Mouse (Mus musculus): Measurements from ENCODE around the gene Nrap. TPM values are rescaled to one million over a fixed set of nuclear protein-coding genes. Genes with fewer than 3 reads are reported as not detected.
"Not testable (repeated sequence)": the region's sequence is repeated elsewhere in the genome, so short reads cannot be mapped to it uniquely, and the experiment has no call there.

The Nrap gene
- 1 to 10 TPM in 1 of 2 experiments, under 1 TPM in 1; 0.89 to 1.1 TPM for total RNA-seq (2021)
- long read RNA-seq, experiment 1 = 0 reads
- long read RNA-seq, experiment 2 = 0 reads

- DNase-seq (ENCODE audit: low spot score in 2 of 2) = no peak
Measured at GRCm38 (mm10) chr19:56389879-56390278, at the start of gene Nrap. Nrap (minus strand) TSS chr19:56390037.

GRCm38 (mm10) chr19:56439072-56439434 lies 49.2 kb upstream of the Nrap start:
- no peak for DNase-seq (ENCODE audit: low spot score in 2 of 2)

GRCm38 (mm10) chr19:56438357-56439071 lies 48.7 kb upstream of the Nrap start:
- DNase-seq (ENCODE audit: low spot score in 2 of 2) = no peak

GRCm38 (mm10) chr19:56436380-56436779 lies 46.5 kb upstream of the Nrap start:
- no peak for DNase-seq (ENCODE audit: low spot score in 2 of 2)

GRCm38 (mm10) chr19:56433581-56433980 lies 43.7 kb upstream of the Nrap start:
- DNase-seq (ENCODE audit: low spot score in 2 of 2) = no peak

GRCm38 (mm10) chr19:56432706-56433105 lies 42.9 kb upstream of the Nrap start:
- DNase-seq (ENCODE audit: low spot score in 2 of 2) = no peak

DNA sequence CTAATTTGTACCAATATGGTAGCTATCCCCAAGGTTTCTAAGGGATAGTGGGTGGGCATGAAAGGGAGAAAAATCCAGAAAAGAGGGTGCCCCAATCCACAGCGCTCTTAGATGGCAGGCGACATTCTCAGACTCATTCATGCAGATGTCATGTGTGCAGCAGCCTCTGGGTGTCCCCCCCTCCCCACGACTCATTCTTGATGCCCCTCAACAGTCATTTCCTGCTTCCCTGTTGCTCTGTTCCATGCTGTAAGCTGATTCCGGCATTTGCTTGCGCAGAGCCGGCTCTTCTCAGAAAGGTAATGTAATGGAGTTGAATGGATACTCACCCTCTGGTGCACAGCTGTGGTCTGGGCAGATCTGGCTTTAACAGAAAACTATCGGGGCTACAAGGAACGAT lies 40.5 kb upstream of the Nrap start:
- no peak for DNase-seq (ENCODE audit: low spot score in 2 of 2)

GRCm38 (mm10) chr19:56425492-56425891 lies 35.7 kb upstream of the Nrap start:
- DNase-seq (ENCODE audit: low spot score in 2 of 2) = no peak

DNA sequence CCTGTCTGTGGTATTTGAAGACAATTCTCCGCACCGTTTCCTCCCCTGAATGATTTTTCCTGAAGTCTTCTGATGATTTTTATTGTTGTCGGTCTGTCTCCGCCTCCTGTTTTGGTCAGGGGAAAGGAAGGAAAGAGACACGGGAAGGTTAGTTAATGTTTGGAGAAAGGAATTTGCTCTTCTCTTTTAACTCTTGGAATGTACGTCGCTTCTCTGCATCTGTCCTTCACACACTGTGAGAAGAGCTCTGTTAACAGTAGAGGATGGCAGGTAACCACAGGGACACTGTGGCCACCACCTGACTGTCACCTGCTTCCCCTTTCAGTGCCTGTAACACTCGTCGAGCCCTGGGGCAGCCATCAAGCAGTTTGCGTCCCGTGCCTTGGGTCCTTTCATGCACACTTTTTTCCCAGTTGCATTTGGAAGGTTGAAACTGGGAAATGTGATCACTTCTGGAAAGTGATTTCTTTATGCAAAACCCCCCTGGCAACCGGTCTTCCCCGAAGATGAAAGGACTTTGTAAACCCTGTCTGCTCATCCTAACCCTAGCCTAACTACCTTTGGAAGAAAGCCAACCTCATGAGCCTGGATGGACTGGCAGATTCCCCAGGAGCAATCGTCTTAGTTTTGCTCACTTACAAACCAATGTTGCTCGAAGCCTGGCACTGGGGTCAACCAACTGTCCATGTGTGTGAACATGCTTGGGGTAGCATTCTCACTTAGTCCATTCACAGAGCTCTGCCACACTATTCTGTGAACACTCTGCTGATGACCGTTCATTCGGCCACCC lies 35.0 kb upstream of the Nrap start:
- no peak for DNase-seq (ENCODE audit: low spot score in 2 of 2)

- peak in 1 of 2 experiments; percentile 43 for DNase-seq (ENCODE audit: low spot score in 2 of 2)
Measured at GRCm38 (mm10) chr19:56423370-56423769, 33.5 kb upstream of the Nrap start.

DNA sequence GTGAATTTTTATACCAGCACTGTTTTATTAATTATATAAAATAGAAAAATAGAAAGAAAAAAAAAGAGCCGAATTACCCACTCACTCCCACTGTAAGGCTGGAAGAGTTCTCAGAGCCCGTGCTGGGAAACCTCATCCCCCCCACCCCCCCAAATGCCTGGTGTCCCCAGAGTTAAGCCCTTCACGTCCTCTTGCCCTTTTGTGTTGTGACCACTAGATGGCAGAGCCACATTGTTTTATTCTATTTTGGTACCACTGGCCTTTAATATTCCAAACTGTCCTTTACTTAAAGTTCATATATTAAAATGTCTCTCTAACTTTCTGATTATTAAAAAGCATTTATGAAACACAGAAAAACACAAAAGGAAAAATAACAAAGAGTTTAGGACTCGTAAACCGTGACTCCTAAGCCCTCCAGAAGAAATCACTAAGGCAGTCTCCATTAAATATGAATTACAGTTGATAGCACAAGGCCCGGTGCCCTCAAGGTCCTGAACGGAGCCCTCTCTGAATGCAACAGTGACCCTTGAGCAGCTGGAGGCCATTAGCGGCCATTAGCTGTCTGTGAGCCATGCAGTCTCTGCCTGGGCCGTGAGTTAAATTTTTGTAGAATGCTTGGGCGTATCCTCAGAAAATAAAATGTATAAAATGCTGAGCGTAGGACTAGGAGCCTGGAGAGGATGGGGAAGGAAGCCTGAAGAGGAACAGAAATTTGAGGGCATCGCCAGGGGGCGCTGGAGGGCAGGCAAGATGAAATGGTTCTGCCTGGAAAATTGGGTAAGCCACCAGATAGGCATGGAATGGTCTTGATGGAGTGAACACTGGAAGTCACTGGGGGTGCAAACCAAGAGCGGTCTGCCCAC lies 32.9 kb upstream of the Nrap start:
- DNase-seq (ENCODE audit: low spot score in 2 of 2) = peak; percentile 96 to 98

DNA sequence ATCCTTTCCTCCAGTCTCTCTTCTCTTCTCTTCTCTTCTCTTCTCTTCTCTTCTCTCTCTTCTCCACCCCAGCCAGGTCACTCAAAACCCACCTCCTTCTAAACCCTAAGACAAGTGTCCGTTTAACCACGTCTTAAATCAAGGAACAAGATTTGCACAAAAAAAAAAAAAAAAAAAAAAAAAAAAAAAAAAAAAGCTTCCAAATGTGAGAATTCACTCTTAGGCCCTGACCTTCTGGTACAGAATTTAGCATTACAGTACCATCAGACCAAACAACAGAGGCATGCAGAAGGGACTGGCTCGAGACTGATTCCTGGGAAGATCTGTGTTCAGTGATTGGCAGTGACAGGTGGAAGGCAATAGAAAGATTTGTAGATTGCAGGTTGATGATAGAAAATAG lies 30.5 kb upstream of the Nrap start:
- no peak for DNase-seq (ENCODE audit: low spot score in 2 of 2)

- no peak for DNase-seq (ENCODE audit: low spot score in 2 of 2)
Measured at GRCm38 (mm10) chr19:56419452-56419851, 29.6 kb upstream of the Nrap start.

DNA sequence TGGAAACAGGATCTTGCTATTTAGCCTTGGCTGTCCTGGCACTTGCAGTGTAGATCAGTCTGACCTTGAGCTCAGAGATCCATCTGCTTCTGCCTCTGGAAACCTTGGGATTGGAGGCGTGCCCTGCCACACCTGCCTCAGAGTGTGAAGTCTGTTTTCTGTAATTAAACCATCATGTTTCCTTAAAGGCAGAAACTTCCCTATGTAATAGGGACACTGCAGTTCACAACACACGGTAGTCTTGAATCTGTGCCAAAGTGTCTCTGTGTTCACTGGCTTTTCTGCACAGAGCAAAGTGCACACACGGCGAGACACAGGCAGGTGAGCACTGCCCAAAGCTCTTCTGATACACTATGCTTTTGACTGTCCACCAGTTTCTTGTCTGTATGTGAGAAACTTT lies 28.6 kb upstream of the Nrap start:
- no peak for DNase-seq (ENCODE audit: low spot score in 2 of 2)

DNA sequence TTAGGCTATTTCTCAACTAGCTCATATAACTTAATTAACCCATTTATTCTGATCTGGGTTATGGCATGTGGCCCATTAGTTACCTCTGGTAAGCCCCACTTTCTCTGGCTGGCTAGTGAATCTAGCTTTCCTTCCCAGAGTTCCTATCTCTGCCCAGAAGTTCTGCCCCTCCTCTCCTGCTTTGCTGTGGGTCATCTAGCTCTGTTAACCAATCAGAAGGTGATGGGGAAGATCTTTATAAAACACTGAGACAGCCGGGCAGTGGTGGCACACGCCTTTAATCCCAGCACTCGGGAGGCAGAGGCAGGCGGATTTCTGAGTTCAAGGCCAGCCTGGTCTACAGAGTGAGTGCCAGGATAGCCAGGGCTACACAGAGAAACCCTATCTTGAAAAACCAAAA lies 20.0 kb upstream of the Nrap start:
- DNase-seq (ENCODE audit: low spot score in 2 of 2) = not testable (repeated sequence)

- no peak for DNase-seq (ENCODE audit: low spot score in 2 of 2)
Measured at GRCm38 (mm10) chr19:56406581-56406980, 16.7 kb upstream of the Nrap start.

- no peak for DNase-seq (ENCODE audit: low spot score in 2 of 2)
Measured at GRCm38 (mm10) chr19:56405824-56406223, 16.0 kb upstream of the Nrap start.

GRCm38 (mm10) chr19:56401864-56402263 lies 12.0 kb upstream of the Nrap start:
- no peak for DNase-seq (ENCODE audit: low spot score in 2 of 2)

DNA sequence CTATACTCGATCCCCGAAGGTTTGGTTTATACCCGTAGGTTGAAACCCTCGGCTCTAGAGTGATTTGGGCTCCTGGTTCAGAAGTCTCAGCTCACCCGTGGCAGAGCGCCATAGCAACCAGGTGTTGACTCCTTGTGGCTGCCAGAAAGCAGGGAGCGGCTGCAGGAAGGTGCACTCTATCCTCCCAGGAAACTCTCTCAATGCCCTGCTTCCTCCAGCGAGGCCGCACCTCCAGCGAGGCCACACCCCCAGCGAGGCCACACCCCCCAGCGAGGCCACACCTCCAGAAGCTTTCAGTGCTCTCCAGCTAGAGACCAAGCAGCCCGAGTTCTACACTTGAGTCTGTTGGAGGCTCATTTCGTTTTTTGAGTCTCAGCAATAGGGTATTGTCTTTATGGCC lies 10.4 kb upstream of the Nrap start:
- DNase-seq (ENCODE audit: low spot score in 2 of 2) = peak in 1 of 2 experiments; percentile 17

DNA sequence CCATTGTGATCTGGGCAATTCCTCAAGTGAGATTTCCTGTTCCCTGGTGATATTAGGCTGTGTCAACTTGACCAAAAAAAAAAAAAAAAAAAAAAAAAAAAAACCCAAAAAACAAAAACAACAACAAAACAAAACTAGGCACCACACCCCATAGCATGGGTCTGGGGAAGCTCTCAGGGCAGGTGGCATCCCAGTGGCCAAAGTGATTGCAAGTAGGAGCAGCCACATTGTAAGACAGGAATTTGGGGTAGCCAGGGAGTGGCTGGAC lies 8.6 kb upstream of the Nrap start:
- no peak for DNase-seq (ENCODE audit: low spot score in 2 of 2)

GRCm38 (mm10) chr19:56397663-56398527 lies 8.1 kb upstream of the Nrap start:
- no peak for DNase-seq (ENCODE audit: low spot score in 2 of 2)

All from left cerebral cortex, adult 18-20 months (tissue).